Mouse (Mus musculus) heart, adult 2 months (tissue): ENCODE measurements at regions not wholly inside any gene's neighbourhood (a gene's known extent, or its start where the extent isn't known, plus 50 kb on each side); places are given as distances from the start of the nearest gene placed in this dataset.

Experiments
- CTCF ChIP-seq: fragments of 200-600 bp; IDR thresholded peaks from 2 replicates; pipeline ENCODE4 v1.8.1; 2022; ENCODE audit warnings: antibody characterized with exemption, mild to moderate bottlenecking, moderate library complexity
- POLR2A ChIP-seq: fragments of 200-500 bp; IDR thresholded peaks from 2 replicates; pipeline ENCODE4 v1.6.1; 2011; ENCODE audit warnings: mild to moderate bottlenecking, low read depth, low read length, control low read depth; ENCODE audit not compliant: insufficient read depth

DNA sequence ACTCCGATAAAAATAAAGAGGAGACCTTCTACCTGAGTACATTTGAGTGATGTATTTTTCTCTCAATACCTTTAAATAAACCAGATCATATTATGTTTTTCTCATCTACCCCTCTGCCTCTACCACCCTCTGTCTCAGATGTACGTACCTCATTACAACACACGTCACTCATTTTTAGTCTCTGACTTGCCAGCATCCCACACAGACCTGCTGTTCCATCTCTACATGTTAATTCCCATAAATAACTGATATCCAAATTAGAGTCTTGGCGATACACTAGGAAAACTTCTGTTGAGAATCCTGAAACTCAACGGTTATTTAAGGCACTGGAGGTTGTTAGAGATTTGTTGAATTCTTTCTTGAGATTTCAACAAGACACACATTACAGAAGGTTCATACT, 509.9 kb upstream of the Gcfc2 start:
- TF ChIP-seq POLR2A (no peak), CTCF (no peak)
